Mouse (Mus musculus): Measurements from ENCODE around the gene Rsph14.

The Rsph14 gene

DNA sequence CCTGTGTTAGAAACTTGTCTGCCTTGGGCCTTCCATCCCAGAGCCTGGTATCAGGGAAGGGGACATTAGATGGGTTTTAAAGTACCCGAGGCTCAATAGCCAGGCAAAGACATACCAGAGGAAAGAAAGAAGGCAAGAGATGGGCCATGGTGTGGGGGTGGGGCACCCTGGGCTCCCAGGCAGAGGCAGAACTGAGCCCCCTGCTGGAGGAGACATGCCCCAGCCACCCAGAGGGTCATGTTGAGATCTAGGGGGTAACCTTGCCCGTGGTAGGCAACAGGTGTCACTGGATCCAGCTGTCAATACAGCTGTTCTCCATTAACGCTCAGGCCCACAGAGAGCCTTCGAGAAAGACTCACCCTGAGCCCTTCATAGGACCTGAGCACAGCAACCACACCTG is 42.6 kb downstream of the Rsph14 start:
- DNase-seq: no peak

DNA sequence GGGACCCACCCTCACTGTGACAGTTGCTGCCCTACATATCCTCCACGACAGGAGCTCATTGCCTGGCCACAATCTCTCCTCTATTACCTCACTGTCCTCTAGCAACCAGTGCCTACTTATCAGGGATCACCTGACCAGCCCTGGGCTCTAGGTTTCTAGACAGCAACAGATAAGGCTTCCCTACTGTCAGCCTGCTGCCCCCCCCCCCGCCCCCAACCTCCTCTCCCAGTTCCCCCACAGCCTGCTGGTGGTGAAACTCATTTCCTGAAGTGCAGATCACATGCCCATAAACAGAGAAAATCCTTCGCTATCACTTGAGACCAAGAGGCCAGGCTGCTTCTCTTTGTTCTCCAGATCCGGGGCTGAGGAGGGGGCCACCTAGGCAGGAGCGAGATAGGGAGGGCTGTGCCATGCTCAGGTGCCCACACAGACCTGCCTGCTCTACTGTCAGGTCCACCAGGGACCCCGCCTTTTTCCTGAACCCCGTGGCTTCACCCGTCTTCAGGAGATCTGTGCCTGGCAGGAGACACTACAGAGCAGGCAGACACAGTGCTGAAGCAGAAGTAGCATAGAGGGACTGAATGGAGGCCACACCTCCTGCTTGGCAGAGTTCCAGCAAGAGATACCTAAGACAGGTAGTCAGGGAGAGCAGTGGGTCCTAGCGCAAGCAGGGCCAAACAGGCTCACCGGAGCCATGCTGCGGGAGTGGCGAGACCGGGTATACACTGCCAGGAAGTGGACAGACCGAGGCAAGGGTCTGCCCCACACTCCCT is 44.5 kb downstream of the Rsph14 start:
- no peak for DNase-seq

DNA sequence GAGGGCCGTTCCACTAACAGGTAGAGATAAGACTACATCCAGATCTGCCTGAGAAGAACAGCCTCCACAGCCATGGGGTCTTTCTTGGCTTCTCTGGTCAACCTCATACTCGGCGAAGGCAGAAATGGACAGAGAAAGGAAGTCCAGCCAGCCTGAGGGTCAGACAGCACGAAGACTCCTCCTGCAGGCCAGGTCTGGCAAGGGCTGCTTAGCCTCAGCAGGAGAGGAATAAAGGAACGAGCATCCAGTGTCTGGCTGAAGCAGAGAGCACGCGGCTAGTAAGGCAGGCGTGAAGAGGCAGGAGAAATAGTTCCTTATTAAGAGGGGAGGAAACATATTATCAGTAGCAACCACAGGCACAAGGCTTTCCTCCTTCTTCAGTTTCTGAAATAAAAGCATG is 49.2 kb downstream of the Rsph14 start:
- DNase-seq: no peak

DNA sequence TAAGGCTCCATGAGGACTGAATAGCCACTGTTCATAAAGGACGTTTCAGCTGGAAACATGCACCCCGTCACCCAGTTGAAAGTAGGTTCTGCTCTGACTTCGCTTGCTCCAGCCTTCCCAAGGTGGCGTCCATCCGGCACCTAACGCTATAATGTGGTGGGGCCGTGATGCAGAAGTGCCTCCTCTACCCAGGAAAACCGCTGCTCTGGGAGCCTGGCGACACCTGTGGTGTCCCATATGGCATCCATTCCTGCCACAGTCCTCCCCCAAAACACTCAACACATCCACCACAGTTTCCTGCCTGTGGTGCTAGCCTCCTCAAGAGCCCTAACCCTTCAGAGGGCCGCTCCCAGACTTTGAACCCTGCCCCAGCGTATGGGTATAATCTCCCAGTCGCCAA is 51.2 kb downstream of the Rsph14 start:
- DNase-seq: no peak

DNA sequence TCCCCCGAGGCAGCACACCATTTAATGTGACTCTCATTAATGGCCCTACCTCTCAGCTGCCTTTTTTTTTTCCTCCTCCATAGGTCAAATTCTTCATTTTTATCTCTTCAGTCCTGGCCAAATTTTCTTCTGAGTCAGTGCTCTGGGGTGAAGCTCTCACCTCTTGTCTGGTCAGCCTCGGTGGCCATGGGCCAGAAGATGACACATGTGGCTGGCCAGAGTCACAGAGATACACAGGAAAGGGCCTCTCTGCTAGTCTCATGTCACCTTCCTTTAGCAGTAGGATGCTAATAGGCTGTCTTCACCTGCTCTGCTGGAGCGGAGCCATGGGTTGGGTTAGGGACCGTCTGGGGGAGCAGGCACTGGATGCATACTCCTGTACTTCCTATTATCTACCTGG is 54.3 kb downstream of the Rsph14 start:
- DNase-seq: no peak

DNA sequence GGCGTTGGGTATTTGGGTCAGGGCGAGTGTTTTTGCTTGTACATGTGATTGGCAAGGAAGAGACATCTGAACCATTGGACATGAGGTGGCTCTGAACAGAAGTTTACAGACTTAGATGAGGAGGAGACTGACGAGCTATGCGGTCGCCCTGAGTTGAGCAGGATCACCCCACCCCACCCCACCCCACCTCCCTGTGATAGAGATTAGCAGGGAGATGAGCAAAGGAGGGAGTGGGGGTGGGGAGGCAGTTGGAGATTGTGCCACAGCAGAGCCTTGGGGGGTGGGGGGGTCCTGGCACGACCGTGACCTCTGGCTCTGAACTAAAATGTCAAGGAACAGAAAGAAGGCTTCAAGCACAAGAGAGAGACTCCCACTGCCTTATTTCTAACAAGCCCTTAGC is 56.0 kb downstream of the Rsph14 start:
- DNase-seq: no peak

DNA sequence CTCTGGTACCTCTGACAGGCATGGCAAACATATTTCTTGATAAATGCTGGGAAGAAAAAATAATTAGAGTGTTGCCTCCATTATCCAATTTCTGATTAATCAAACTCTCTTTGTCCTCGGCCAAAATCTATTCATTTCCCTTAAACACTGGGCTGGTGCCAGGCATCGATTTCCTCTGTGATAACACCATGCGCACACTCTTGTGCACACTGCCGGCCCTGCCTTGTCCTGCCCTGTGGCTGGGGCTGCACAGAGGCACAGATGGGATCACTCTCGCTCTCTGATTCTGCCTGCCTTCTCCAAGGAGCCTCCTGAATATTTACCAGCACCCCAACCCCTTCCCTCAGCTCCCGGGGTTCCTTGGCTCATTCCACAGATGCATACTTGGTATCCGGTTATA is 56.8 kb downstream of the Rsph14 start:
- no peak for DNase-seq

DNA sequence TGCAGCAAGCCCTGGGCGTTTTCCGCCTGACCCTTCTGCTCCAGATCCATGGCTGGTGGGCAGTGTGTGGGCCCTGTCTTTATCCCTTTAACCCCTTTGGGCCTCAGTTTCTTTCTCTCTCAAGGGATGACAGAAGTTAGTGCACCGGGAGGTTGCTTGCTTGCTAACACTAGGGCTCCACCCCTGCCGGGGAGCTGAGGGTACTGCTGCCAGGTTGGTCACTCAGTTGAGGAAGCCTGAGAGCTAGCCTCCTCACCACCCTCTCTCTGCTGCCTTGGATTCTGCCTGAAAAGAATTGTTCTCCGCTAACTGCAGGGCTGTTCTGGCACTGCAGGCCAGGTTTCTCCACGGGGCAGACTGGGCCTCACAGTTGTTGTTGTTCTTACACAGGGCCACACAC is 59.4 kb downstream of the Rsph14 start:
- no peak for DNase-seq

DNA sequence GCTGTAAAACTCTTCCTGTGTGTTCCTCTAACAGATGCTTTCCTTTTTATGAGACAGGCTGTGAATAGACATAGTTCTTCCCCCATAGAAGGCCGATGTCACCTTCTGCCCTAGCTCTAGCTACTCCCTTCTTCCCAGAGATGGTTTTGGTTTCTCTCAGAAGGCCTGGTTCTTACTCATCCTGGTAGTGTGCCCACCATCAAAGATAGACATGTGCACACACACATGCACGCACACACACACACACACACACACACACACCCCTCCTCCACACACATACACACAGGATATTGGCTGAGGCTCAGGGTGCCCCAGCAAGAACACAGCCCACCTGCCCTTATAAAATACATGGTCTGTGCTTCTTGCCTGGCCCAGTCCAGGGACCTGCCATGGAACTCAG is 63.1 kb downstream of the Rsph14 start:
- no peak for DNase-seq

DNA sequence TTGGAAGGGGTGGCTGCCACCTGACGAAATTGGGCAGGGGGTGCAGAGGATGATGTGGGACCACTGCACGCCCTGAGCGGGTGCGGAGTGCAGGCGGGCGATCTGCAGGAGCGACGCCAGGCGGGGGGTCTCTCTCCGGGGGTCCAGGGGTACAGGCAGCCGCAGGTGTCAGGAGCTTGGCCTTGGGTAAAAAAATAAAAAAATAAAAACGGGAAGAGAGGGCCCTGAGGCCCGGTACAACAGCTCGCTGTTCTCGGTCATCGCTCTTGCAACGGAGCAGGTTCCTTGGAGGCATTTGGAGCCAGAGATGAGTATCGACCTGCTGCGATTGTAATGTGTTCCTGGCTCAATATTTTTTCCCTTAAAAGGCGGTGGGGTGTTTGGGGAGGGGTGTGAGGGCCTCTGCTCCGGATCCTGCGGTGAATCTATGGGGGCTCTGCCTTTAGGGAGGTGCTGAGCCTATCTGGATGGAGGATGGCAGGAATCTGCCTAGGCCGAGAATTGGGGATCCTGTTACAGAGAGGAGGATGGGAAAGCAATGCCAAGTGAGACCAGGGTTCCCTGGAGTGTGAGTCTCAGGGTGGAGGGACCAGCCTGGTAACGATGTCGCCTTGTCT is 64.6 kb downstream of the Rsph14 start:
- DNase-seq: no peak

DNA sequence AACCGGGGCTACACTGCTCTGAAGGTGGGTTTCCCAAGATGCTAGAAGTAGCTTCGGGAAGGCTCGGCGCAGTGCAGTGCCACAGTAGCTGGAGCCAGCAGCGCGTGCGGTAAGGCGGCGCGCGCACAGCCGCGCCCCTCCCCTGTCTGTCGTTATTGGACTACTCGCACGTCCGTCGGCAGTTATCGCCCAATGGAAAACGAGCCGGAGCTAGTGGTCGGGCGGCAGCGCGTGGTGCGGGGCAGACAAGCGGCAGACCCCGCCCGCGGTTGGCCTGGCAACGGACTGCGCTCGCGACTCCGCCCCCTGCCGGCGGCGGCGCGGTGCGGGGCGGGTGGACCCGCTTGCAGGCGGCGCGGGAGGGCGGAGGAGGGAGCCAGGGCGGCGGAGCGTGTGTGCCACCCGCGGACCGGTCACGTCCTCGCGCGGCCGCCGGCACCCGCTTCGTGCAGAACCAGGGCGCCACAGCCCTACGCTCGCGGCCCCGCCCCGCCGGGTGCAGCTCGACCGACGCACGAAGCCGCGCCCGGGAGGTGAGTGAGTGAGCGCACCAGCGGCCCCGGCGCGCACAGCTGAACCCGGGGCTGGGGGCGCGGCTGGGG is 65.4 kb downstream of the Rsph14 start, which contains the start of gene Gnaz:
TSS of gene Gnaz (plus strand) at position 328 of the 602 bp plus-strand sequence.
- peak; percentile 97 for DNase-seq

DNA sequence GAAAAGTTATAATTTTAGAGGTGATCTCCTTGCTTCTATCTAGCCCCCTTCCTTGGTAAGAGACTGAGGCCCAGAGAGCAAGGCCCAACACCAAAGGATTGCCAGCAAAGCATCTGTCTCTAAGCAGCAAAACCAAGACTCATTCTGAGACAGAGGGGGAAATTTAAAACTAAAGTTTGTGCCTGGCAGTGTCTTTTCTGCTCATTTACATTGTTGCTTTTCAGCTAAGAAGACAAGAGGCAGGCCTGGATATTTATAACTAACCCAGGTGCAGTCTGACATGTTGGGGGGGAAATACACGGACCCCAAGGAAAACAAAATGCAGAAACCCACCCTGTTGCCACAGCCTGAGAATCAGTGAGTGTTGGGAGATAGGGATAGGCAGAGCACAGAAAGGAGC is 68.0 kb downstream of the Rsph14 start:
- DNase-seq: no peak

DNA sequence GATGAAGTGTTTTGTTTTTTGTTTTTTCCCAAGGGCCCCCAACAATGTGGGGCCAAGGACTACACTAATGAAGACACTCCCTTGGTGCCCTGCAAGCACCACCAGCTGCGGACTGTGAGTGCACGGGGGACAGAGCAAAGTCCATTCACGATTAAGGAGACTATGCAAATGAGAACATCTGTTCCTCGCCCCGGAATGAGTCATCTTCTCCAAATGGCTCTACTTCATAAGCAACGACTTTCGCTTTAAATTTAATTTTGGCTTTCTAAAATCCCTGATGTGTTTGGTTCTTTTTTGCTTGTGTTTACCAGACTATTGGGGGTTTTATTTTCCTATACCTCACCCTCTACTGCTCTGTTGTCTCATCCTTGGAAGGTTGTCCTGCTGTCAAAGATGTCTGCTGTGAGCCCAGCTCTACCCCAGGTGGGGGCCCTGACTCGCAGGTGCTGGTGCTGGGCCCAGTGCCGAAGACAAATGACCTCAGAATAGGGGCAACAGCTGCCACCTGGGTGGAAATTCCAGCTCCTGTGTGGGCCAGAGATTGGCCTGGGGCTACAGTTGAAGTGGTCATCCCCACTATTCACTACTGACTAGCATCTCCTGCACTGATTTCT is 79.4 kb downstream of the Rsph14 start:
- DNase-seq: no peak

DNA sequence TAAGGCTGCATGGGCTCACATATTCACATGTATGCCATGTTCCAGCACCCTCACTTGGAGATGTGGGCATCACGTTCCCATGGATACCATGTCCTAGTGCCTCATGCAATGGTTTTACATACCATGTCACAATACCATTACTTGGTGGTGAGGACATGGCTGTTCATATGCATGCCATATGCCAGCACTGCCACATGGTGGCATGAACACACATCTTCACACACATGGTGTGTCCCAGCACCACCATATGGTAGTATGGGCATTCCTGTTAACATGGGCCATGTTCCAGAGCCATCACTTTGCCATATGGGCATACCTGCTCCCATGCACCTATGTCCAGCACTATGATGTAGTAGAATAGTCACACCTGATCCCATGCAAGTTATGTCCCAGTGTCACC is 91.6 kb downstream of the Rsph14 start:
- DNase-seq: no peak

DNA sequence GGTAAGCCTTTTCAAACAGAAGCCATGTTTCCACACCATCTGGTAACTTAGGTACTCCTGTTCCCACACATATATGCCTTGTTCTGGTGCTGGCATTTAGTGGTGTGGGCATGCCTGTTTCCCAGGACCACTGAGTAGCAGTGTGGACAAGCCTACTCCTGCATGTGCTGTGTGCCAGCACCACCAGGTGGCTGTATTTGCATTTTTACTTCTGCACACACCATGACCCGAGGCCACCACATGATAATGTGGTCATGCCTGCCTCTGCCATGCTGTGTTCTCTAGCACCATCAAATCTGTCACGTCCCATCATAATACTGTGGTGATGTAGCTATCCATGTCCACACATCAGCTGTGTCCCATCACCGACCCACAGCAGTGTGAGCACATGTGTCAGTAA is 93.1 kb downstream of the Rsph14 start:
- DNase-seq: no peak

DNA sequence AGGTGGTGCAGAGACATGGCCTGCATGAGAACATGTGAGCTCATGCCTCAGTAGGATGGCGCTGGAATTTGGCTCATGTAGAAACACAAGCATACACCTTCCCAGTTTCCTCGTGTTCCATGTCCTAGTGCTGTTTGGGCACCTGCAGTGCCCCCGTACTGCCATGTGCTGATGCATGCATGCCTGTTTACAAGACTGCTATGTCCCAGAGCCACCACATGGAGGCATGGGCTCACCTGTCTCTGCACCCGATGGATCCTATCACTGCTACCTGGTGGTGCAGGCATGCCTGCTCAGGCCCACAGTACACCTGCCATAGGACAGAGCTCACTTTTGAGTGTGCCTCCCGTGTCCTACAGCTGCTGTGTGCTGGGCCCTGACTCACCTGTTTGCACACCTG is 94.0 kb downstream of the Rsph14 start:
- DNase-seq: no peak

DNA sequence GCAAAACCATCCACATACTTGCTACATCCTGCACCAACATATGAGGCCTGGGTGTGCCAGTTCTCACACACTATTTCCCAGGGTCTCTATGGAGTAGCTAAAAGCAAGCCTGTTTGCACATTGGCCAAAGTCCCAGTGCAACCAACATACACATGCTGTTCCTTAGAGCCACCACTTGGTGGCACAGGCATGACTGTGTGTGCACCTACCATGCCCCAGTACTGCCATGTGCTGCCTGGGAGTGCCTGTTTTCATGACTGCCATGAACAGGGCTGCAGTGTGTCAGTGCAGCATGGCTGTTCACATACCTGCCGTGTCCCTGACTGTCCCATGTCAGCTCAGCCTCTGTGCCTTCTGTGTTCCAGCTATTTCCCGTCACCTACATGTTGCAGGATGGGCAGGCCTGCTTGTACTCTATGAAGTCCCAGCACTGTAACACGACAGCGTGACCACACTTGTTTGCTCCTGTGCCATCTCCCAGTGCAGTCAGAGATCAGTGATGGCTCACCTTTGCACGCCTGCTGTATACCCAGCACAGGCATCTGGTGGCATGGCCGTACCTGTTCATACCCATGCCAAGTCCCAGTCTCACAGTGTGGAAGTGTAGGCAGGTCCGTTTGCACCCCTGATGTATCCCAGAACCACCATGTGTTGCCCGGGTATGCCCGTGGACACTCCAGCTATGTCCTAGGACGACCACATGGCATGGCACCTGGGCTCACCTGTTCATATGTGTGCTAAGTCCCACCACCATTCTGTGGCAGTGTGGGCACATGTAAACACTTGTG is 95.2 kb downstream of the Rsph14 start:
- peak; percentile 21 for DNase-seq

DNA sequence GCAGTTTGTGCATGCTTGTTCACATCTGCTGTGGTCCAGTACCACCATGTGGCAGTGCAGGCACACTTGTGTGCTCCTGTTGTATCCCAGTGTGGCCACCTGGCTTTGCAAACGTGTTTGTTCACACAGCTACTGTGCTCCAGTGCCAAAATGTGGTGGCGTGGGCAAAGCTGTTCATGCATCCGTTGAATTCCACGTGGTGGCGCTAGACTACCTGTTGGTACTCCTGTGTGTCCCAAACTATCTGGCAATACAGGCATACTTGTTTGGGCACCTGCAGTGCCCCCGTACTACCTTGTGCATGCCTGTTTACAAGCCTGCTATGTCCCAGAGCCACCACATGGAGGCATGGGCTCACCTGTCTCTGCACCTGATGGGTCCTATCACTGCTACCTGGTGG is 97.4 kb downstream of the Rsph14 start:
- DNase-seq: peak; percentile 34

DNA sequence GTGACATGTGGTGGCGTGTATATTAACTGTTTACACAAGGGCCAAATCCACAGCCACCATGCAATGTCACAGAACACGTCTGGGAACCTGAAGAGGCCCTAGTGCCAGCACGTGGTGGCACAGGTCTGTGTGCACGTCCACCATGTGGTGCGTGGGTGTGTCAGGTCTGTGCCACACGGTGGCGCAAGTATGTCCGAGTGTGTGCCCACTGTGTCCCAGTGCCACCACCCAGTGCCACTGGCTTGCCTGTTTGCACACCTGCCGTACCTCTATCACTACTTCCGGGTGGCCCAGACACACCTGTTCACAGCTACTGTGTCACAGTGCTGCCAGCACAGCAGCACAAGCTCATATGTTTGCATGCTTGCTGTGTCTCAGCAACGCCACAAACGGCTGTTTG is 97.9 kb downstream of the Rsph14 start:
- no peak for DNase-seq

DNA sequence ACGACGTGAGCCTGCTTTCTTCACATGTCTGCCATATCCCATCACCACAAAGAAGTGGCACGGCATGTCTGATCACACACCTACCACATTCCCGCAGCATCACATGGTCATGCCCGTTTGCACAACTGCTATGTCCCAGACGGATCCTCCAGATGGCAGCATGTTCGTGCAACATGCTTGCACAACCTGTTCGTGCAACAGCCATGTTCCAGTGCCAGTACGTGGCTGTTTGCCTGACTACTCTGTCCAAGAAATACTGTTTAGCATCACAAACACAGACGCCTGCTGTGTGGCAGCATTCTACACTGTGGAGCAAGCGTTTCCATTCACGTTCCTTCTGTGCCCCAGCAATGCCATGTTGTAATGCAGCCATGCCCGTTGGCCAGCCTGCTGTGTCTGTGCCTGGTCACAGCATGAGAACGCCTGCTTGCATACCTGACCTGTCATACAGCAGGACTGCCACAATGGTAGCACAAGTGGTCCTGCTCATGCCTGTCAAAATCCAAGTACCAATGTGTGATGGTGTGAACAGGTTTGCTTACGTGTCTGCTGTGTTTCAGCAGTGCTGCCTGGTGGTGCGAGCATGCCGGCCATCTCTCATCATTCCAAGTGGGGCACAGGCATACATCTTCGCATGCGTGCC is 98.7 kb downstream of the Rsph14 start:
- DNase-seq: no peak

DNA sequence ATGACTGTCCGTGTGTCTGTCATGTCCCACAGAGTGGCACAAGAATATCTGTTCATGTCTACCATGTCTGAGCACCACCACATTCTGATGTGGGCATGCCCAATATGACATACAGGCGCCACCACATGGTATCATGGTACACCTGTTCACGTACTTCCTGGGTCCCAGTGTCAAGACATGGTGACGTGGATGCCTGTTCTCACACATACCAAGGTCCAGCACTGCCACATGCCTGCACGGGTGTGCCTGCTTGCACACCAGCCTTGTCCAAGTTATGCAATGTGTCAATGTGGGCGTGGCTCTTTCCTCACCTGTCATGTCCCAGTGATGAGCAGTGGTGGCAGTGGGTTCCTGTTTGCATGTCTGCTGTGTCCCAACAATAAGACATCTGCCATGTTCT is 99.9 kb downstream of the Rsph14 start:
- no peak for DNase-seq

DNA sequence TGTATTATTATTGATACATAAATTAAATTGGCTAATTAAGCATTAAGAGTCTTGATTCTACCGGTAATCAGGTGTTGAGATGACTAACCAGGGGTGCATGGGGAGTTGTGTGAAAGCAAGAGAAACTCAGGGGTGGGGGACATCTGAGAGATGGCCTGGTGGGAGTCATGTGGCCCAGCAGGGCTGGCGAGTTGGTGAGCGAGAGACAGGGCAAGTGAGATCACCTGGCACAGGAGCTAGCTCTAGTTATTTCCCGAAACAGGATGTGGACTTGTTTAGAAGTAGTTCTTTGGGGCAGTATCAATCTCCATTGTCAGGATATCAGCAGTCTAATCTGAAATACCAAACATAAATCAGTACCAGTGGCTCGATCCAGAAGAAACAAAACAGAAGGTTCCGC is 100.8 kb downstream of the Rsph14 start:
- DNase-seq: no peak

DNA sequence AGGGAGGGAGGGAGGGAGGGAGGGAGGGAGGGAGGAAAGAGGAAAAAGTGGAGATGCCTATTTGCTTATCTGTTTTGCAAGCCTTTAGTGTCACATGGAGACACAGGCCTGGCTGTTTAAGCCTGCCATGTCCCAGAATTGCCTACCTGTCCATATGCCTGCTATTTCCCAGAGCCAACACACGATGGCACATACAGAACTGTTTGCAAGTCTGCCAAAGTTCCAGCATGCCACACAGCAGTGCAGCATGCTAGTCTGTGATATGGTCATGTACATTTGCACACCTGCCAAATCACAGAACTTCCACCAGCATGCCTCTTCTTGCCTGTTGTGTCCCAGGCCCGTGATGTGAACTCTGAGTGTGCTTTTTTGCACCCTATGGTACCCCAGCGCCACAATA is 101.8 kb downstream of the Rsph14 start:
- no peak for DNase-seq
